Mouse (Mus musculus) Patski (cell line): Measurements from ENCODE around the gene Fam76a. TPM values are rescaled to one million over a fixed set of nuclear protein-coding genes. Genes with fewer than 3 reads are reported as not detected.
"Not testable (repeated sequence)": the region's sequence is repeated elsewhere in the genome, so short reads cannot be mapped to it uniquely, and the experiment has no call there.

Source experiments
- ATAC-seq: fragments of 100-300 bp; one replicate; pipeline ENCODE4 v1.8.0; 2021
- CTCF ChIA-PET: fragments of 350-600 bp; sonication (Branson Sonifier 250); formaldehyde crosslinking; loops from one replicate; lab custom pipeline; 2022; ENCODE audit warnings: inconsistent platforms; lab: Charles Lee
- POLR2A ChIA-PET: fragments of 350-600 bp; sonication (Branson Sonifier 250); formaldehyde crosslinking; loops from one replicate; lab custom pipeline; 2022; ENCODE audit warnings: antibody characterized with exemption, inconsistent platforms; lab: Charles Lee
- DNase-seq: peaks from one replicate; pipeline ENCODE4 v3.0.0-alpha.2; 2011; ENCODE audit warnings: low read depth, low spot score
- H3K27me3 ChIP-seq: fragments of 371-371 bp; one replicate; pipeline ENCODE4 v1.5.1; 2021
- CTCF ChIP-seq: fragments of 100-300 bp; IDR thresholded peaks from one replicate; pipeline ENCODE4 v1.5.1; 2021
- in situ Hi-C: fragments of 300-500 bp; cut with MboI; formaldehyde crosslinking; loops from 3 replicates; pipeline ENCODE4 v1.11.1; 2018; ENCODE audit warnings: low pct_unique_long_range_greater_than_20kb, mixed read lengths
- polyA plus RNA-seq: library from polyadenylated mRNA; unstranded; gene quantifications from one replicate; pipeline ENCODE4 v1.2.3, GENCODE M21; 2021

The Fam76a gene
- polyA plus RNA-seq, 1 experiment from 2014 or later = 25.4 TPM

DNA sequence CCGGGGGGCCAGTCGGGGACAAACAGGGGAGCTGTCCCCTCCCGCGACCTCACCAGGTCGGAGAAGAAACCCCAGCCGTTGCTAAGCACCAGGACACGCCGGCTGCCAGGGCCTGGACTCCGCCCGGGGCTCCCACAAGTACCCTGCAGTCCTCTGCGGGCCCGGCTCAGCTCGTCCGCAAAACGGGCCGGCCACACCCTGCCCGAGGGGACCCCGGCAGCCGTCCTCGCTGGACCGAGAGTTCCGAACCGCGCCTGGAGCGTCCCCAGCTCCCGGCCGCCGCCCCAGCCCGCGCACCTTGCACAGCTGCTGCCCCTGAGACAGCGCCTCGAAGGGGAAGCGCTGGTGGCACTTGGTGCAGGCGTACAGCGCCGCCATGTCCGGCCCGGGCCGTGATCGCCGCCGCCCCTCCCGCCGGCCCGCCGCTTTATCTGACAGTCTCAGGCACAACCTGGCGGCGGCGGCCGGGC, 262 bp downstream of the Fam76a start:
- ATAC-seq (peak; percentile 18), DNase-seq (no peak)
- H3K27me3 ChIP-seq = no peaks in the 10 kb centered on the region
- in situ Hi-C loops = no loop called here
- TF ChIP-seq CTCF = no peak
- ChIA-PET CTCF (no interaction called here), POLR2A (interaction anchor here (0.6 to 0.9 kb wide), 2 partner anchors 8 to 832 kb away, joined by 4 read pairs; no protein-coding TSS in a partner anchor)

DNA sequence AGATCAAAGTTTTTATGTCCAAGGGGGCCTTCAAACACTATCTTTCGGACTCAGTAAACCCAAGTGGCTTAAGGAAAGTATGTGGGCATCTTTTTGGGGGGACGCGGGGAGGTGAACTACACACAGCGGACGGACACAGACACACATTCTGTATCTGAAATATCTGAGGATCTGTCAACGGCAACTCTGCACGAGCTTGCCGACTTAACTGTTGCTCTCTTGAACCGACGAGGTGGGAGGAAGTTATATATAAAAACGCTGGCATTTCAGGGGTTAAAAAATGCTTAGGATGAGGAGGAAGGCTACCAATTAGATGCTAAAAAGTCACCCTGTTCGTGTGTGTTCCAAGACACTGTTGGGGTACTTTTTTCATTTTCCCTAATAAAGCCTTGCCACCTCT, 870 bp downstream of the Fam76a start:
- ChIA-PET POLR2A (interaction anchor here (0.6 to 1.3 kb wide), 6 partner anchors 9 to 833 kb away, joined by 3 to 7 read pairs (median 4); no protein-coding TSS in a partner anchor), CTCF (interaction anchor here (0.9 to 1.5 kb wide), 2 partner anchors 9 to 503 kb away, joined by 3 to 4 read pairs; no protein-coding TSS in a partner anchor)
- in situ Hi-C loops = no loop called here

GRCm38 (mm10) chr4:132920171-132920570, 2.2 kb downstream of the Fam76a start:
- DNase-seq = no peak
- ChIA-PET POLR2A (no interaction called here), CTCF (interaction anchor here (1.5 kb wide), 1 partner anchor 10 kb away, joined by 4 read pairs; no protein-coding TSS in a partner anchor)
- ATAC-seq = no peak
- in situ Hi-C loops = no loop called here
- no peaks in the 10 kb centered on the region for H3K27me3 ChIP-seq
- no peak for TF ChIP-seq CTCF

More for the DNA sequence above, 870 bp downstream of the Fam76a start:
- TF ChIP-seq CTCF = no peak
- ATAC-seq (no peak), DNase-seq (no peak)
- H3K27me3 ChIP-seq = no peaks in the 10 kb centered on the region

DNA sequence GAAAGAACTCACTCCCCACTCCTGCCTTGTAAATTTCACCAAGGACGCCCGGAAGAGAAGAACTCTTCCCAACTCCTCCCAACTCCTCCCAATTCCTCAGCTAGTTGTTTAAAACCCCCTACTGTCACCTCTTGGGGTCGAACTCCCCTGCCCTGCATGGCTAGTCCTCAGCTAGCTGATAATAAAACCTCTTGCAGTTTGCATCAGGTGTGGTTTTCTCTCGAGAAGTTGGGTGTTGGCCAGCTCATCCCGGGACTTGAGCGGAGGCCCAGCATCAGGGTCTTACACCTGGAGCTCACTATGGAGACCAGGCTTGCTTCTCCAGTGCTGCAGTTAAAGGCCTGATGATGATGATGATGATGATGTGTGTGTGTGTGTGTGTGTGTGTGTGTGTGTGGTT, 3.9 kb downstream of the Fam76a start:
- CTCF ChIA-PET, H3K27me3 ChIP-seq, ATAC-seq, POLR2A ChIA-PET, DNase-seq, in situ Hi-C loops: not testable (repeated sequence)

DNA sequence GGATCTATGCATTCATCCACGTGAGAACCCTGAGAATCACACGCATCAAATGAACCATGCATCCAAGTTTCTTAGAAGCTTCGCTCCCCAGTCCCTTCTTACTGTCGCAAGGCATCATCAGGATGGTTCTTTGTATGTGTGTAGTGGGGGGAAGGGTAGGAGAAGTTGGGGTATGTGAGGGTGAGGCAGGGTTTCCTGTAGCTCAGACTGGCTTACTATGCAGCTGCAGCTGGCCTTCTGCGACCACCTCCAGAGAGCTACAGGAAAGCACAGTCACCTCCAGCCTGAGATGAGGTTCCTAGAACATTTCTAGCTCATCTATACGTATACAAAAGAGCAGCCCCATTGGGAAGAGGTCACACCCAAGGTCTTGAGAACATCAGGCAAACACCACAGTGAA, 10.2 kb downstream of the Fam76a start:
- ATAC-seq = no peak
- no peak for TF ChIP-seq CTCF
- in situ Hi-C loops = no loop called here

GRCm38 (mm10) chr4:132905843-132906360, 16.5 kb downstream of the Fam76a start:
- no peak for ATAC-seq
- in situ Hi-C loops = no loop called here
- ChIA-PET POLR2A (no interaction called here), CTCF (no interaction called here)
- no peaks in the 10 kb centered on the region for H3K27me3 ChIP-seq
- DNase-seq = no peak
- TF ChIP-seq CTCF = no peak

More for the DNA sequence above, 10.2 kb downstream of the Fam76a start:
- no peak for DNase-seq
- ChIA-PET CTCF (no interaction called here), POLR2A (no interaction called here)
- H3K27me3 ChIP-seq = no peaks in the 10 kb centered on the region

DNA sequence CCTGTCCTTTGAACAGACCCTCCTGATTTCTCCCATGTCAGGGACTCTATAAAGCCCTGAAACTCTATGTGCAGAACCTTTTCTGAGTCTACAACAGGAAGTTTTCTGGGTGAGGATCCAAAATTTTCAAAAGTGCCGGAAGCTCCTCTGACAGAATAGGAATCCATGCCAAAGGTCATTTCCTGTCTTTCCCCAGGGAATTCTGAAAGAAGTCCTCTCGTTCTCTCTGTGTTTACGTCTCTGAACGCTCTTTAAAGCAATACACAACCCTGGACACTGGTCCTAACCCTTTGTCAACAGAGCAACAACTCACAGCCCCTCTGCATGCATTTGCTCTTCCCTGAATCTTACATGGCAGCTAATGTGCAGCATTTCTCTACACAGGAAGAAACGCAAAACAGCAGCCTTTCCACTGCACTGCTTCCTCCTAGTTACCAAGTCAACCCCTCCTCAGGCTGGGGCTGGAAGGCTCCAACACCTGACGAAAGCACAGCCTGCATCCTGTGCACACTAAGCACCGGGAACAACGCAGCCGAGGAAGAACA, 17.5 kb downstream of the Fam76a start:
- H3K27me3 ChIP-seq = no peaks in the 10 kb centered on the region
- TF ChIP-seq CTCF = no peak
- POLR2A ChIA-PET = no interaction called here
- CTCF ChIA-PET = interaction anchor here (1.1 kb wide), 1 partner anchor 10 kb away, joined by 3 read pairs; no protein-coding TSS in a partner anchor
- DNase-seq (no peak), ATAC-seq (no peak)
- in situ Hi-C loops = no loop called here

GRCm38 (mm10) chr4:132904071-132904470, 18.3 kb downstream of the Fam76a start:
- ChIA-PET CTCF (interaction anchor here (1.1 kb wide), 1 partner anchor 9 kb away, joined by 3 read pairs; no protein-coding TSS in a partner anchor), POLR2A (no interaction called here)
- in situ Hi-C loops = no loop called here
- DNase-seq (no peak), ATAC-seq (no peak)
- no peaks in the 10 kb centered on the region for H3K27me3 ChIP-seq
- TF ChIP-seq CTCF = no peak

DNA sequence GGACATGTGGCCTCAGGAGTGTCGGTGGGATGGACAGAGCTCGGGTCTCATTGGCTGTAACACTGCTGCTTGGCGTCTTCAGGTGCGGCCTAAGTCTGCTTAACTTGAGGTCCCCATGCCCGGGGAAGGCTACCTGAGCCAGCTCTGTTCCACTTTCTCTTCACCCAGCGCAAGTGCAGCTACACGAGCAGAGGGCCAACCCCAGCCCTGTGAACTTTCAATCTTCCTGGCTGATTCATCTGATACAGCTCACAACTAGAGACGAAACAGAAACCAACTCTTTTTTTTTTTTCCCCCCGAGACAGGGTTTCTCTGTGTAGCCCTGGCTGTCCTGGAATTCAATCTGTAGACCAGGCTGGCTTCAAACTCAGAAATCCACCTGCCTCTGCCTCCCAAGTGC, 24.2 kb downstream of the Fam76a start:
- POLR2A ChIA-PET = interaction anchor here (0.6 kb wide), 1 partner anchor 50 kb away, joined by 4 read pairs; no protein-coding TSS in a partner anchor
- no peaks in the 10 kb centered on the region for H3K27me3 ChIP-seq
- ATAC-seq (no peak), DNase-seq (no peak)
- in situ Hi-C loops = no loop called here
- TF ChIP-seq CTCF = no peak
- CTCF ChIA-PET = interaction anchor here (1.6 kb wide), 1 partner anchor 19 kb away, joined by 4 read pairs; no protein-coding TSS in a partner anchor

GRCm38 (mm10) chr4:132894402-132894801, 28.0 kb downstream of the Fam76a start:
- in situ Hi-C loops = no loop called here
- DNase-seq (no peak), ATAC-seq (no peak)
- no peaks in the 10 kb centered on the region for H3K27me3 ChIP-seq
- TF ChIP-seq CTCF = no peak
- ChIA-PET CTCF (no interaction called here), POLR2A (no interaction called here)

DNA sequence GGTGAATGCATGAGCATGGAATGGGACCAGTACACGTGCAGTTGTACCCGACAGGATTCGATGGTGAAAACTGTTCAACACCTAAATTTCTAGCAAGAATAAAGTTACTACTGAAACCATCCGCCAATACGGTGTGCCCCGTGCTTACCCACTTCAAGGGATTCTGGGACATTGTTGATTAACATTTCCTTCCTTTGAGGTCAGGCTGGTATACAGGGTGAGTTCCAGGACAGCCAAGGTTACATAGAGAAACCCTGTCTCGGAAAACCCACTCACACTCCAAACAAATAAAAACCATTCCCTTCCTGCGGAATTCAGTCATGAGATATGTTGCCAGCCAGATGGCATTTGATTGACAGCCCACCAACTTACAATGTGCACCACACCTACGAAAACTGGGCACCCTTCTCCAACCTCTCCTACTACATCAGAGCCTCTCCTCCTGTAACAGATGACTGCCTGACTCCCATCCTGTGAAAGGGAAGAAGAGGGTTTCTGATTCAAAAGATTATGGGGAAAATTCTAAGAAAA, 37.4 kb downstream of the Fam76a start:
- no peaks in the 10 kb centered on the region for H3K27me3 ChIP-seq
- ATAC-seq (no peak), DNase-seq (no peak)
- TF ChIP-seq CTCF = no peak
- POLR2A ChIA-PET = no interaction called here
- in situ Hi-C loops = no loop called here
- CTCF ChIA-PET = no interaction called here
